Mouse (Mus musculus): ENCODE measurements around the gene Mta1. TPM values are rescaled to one million over a fixed set of nuclear protein-coding genes. Genes with fewer than 3 reads are reported as not detected.

Gene Mta1
- polyA plus RNA-seq, 1 experiment from 2014 or later = 15.5 TPM

GRCm38 (mm10) chr12:113074329-113075062, 23.6 kb upstream of the Mta1 start, which contains the start of gene Tex22:
Gene Tex22 (plus strand): TSS chr12:113074502.
- H3K4me3 ChIP-seq (ENCODE audit: control insufficient read depth in 1 of 2, insufficient read depth in 1 of 2, low read depth in 1 of 2, low read length in 2 of 2) = peak within 1 kb of the TSS; percentile 45 to 51
- H3K4me2 ChIP-seq (ENCODE audit: low read length) = peak within 1 kb of the TSS; percentile 96
- H3K27ac ChIP-seq (replicated peaks in 1 of 2; ENCODE audit: control insufficient read depth in 1 of 2, insufficient read depth in 1 of 2, low read depth in 2 of 2, low read length in 2 of 2) = peak within 1 kb of the TSS; percentile 90 to 97
- ATAC-seq (ENCODE audit: insufficient number of reproducible peaks, insufficient read depth, low FRiP score, low read depth) = peak; percentile 88
- no peaks in the 10 kb centered on the region for H3K27me3 ChIP-seq (ENCODE audit: control insufficient read depth, insufficient read depth, low read length)
- H3K9ac ChIP-seq (ENCODE audit: low read length) = peak within 1 kb of the TSS; percentile 79
- 3% methylated on average over 32 of the region's 32 CpGs for WGBS
- H3K9me3 ChIP-seq (ENCODE audit: control insufficient read depth, low read length) = no peaks in the 10 kb centered on the region
- H3K4me1 ChIP-seq (ENCODE audit: control insufficient read depth in 2 of 2, insufficient read depth in 2 of 2, low read length in 2 of 2) = peaks cover 14 to 20% of the 10 kb centered on the region in 2 experiments
- peaks cover 26% of the 10 kb centered on the region for H3K36me3 ChIP-seq (ENCODE audit: control insufficient read depth, insufficient read depth, low read length)

DNA sequence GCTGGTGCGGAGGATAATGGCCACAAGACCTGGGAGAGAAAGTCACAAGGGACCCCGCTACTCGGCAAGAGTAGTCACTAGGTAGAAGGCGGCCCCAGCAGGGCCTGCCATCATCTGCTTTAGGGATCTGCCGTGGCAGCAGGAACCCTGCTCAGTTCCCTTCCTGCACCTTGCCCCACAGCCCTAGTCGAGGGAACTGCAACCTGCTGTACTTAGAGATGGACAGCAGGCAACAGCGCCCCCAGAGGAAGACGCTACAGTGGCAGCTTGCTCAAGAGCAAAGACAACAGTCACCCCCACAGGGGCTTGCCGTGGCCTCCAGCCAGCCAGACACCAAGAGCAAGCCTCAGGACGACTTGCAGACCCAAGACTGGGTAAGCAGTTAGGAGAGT, 23.0 kb upstream of the Mta1 start:
- peaks cover 14 to 20% of the 10 kb centered on the region in 2 experiments for H3K4me1 ChIP-seq (ENCODE audit: control insufficient read depth in 2 of 2, insufficient read depth in 2 of 2, low read length in 2 of 2)
- WGBS = 5% methylated on average over 10 of the region's 10 CpGs
- peak overlapping the region; percentile 96 for H3K4me2 ChIP-seq (ENCODE audit: low read length)
- peaks cover 21% of the 10 kb centered on the region for H3K36me3 ChIP-seq (ENCODE audit: control insufficient read depth, insufficient read depth, low read length)
- peak overlapping the region; percentile 90 to 97; a peak in 3 of 4 replicates for H3K27ac ChIP-seq (replicated peaks in 1 of 2; ENCODE audit: control insufficient read depth in 1 of 2, insufficient read depth in 1 of 2, low read depth in 2 of 2, low read length in 2 of 2)
- peak; percentile 66 for ATAC-seq (ENCODE audit: insufficient number of reproducible peaks, insufficient read depth, low FRiP score, low read depth)
- peak overlapping the region; percentile 45 to 51 for H3K4me3 ChIP-seq (ENCODE audit: control insufficient read depth in 1 of 2, insufficient read depth in 1 of 2, low read depth in 1 of 2, low read length in 2 of 2)
- H3K9me3 ChIP-seq (ENCODE audit: control insufficient read depth, low read length) = no peaks in the 10 kb centered on the region
- peak overlapping the region; percentile 79 for H3K9ac ChIP-seq (ENCODE audit: low read length)
- H3K27me3 ChIP-seq (ENCODE audit: control insufficient read depth, insufficient read depth, low read length) = no peaks in the 10 kb centered on the region

DNA sequence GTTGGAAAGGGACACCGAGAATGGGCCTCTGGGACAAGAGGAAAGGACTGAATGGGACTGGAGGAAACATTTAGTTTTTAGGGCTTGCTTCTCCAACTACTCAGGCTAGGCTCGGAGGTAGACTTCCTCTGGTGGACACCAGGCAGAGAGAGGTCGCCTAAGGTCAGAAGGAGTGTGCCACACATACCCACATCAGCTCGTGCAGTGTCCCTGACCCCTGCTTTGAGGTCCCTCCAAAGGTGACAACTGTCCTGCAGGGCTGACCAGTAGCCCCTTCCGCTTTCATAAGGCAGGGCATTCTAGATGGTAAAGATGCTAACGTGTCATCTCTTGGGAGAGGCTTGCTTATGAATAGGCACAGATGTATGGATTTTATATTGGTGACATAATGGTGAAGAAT, 22.6 kb upstream of the Mta1 start:
- H3K27me3 ChIP-seq (ENCODE audit: control insufficient read depth, insufficient read depth, low read length) = no peaks in the 10 kb centered on the region
- no peak overlapping the region for H3K4me3 ChIP-seq (ENCODE audit: control insufficient read depth in 1 of 2, insufficient read depth in 1 of 2, low read depth in 1 of 2, low read length in 2 of 2)
- H3K4me2 ChIP-seq (ENCODE audit: low read length) = peak overlapping the region; percentile 96
- peaks cover 14 to 20% of the 10 kb centered on the region in 2 experiments for H3K4me1 ChIP-seq (ENCODE audit: control insufficient read depth in 2 of 2, insufficient read depth in 2 of 2, low read length in 2 of 2)
- no peak for ATAC-seq (ENCODE audit: insufficient number of reproducible peaks, insufficient read depth, low FRiP score, low read depth)
- 53% methylated on average over 6 of the region's 6 CpGs for WGBS
- no peaks in the 10 kb centered on the region for H3K9me3 ChIP-seq (ENCODE audit: control insufficient read depth, low read length)
- peak overlapping the region; percentile 79; the same call in 1 of the 2 replicates for H3K9ac ChIP-seq (ENCODE audit: low read length)
- H3K36me3 ChIP-seq (ENCODE audit: control insufficient read depth, insufficient read depth, low read length) = peaks cover 17% of the 10 kb centered on the region
- peak overlapping the region in 1 of 2 experiments; percentile 97; a peak in 1 of 4 replicates for H3K27ac ChIP-seq (replicated peaks in 1 of 2; ENCODE audit: control insufficient read depth in 1 of 2, insufficient read depth in 1 of 2, low read depth in 2 of 2, low read length in 2 of 2)

DNA sequence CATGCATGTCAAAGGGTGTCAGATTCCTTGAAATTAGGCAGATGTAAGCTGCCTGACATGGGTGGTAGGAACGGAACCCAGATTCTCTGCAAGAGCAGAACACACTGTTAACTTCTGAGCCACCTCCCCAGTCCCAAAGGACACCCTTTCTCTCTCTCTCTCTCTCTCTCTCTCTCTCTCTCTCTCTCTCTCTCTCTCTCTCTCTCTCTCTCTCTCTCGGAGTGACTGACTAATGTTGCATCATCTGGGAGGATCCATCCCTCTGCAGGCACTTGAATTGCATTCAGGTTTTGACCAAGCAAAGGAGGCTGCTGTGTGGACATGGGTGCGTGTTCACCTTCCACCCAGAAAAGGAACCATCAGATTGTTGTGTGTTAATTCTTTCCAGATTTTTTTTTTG, 10.8 kb upstream of the Mta1 start:
- no peak for ATAC-seq (ENCODE audit: insufficient number of reproducible peaks, insufficient read depth, low FRiP score, low read depth)
- Histone ChIP-seq H3K4me3 (ENCODE audit: control insufficient read depth in 1 of 2, insufficient read depth in 1 of 2, low read depth in 1 of 2, low read length in 2 of 2) (no peak overlapping the region), H3K9me3 (ENCODE audit: control insufficient read depth, low read length) (no peaks in the 10 kb centered on the region), H3K9ac (ENCODE audit: low read length) (no peak overlapping the region), H3K4me1 (ENCODE audit: control insufficient read depth in 2 of 2, insufficient read depth in 2 of 2, low read length in 2 of 2) (no peaks in the 10 kb centered on the region), H3K27ac (replicated peaks in 1 of 2; ENCODE audit: control insufficient read depth in 1 of 2, insufficient read depth in 1 of 2, low read depth in 2 of 2, low read length in 2 of 2) (no peak overlapping the region), H3K4me2 (ENCODE audit: low read length) (no peak overlapping the region), H3K27me3 (ENCODE audit: control insufficient read depth, insufficient read depth, low read length) (no peaks in the 10 kb centered on the region), H3K36me3 (ENCODE audit: control insufficient read depth, insufficient read depth, low read length) (no peaks in the 10 kb centered on the region)
- WGBS = 61% methylated on average over 2 of the region's 3 CpGs

DNA sequence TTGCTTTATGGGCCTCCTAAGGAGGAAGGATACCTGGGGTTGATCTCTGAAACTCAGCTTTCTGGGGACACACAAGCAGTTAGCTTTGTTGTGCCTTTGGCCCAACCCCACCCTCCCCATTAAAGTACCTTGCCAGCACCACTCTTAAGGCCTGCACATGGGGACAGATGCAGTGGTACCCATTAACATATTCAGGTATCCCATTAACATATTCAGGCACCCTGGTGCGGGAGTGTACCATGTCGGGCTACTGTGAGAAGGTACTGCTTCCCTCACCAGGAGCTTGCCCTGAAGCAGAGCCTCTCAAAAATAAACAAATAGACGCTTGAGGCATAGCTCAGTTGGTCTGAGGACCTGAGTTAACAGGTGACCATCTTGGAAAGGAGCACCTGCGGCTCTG, 10.1 kb upstream of the Mta1 start:
- Histone ChIP-seq H3K4me1 (ENCODE audit: control insufficient read depth in 2 of 2, insufficient read depth in 2 of 2, low read length in 2 of 2) (no peaks in the 10 kb centered on the region), H3K4me2 (ENCODE audit: low read length) (no peak overlapping the region), H3K4me3 (ENCODE audit: control insufficient read depth in 1 of 2, insufficient read depth in 1 of 2, low read depth in 1 of 2, low read length in 2 of 2) (no peak overlapping the region), H3K36me3 (ENCODE audit: control insufficient read depth, insufficient read depth, low read length) (no peaks in the 10 kb centered on the region), H3K27ac (replicated peaks in 1 of 2; ENCODE audit: control insufficient read depth in 1 of 2, insufficient read depth in 1 of 2, low read depth in 2 of 2, low read length in 2 of 2) (no peak overlapping the region), H3K9me3 (ENCODE audit: control insufficient read depth, low read length) (no peaks in the 10 kb centered on the region), H3K27me3 (ENCODE audit: control insufficient read depth, insufficient read depth, low read length) (no peaks in the 10 kb centered on the region), H3K9ac (ENCODE audit: low read length) (no peak overlapping the region)
- WGBS = 40% methylated on average over 4 of the region's 4 CpGs
- ATAC-seq (ENCODE audit: insufficient number of reproducible peaks, insufficient read depth, low FRiP score, low read depth) = no peak

- 76% methylated on average over 6 of the region's 6 CpGs for WGBS
- Histone ChIP-seq H3K4me3 (ENCODE audit: control insufficient read depth in 1 of 2, insufficient read depth in 1 of 2, low read depth in 1 of 2, low read length in 2 of 2) (no peak overlapping the region), H3K9me3 (ENCODE audit: control insufficient read depth, low read length) (no peaks in the 10 kb centered on the region), H3K4me2 (ENCODE audit: low read length) (no peak overlapping the region), H3K27ac (replicated peaks in 1 of 2; ENCODE audit: control insufficient read depth in 1 of 2, insufficient read depth in 1 of 2, low read depth in 2 of 2, low read length in 2 of 2) (no peak overlapping the region), H3K4me1 (ENCODE audit: control insufficient read depth in 2 of 2, insufficient read depth in 2 of 2, low read length in 2 of 2) (no peaks in the 10 kb centered on the region), H3K27me3 (ENCODE audit: control insufficient read depth, insufficient read depth, low read length) (no peaks in the 10 kb centered on the region), H3K9ac (ENCODE audit: low read length) (no peak overlapping the region), H3K36me3 (ENCODE audit: control insufficient read depth, insufficient read depth, low read length) (no peaks in the 10 kb centered on the region)
- no peak for ATAC-seq (ENCODE audit: insufficient number of reproducible peaks, insufficient read depth, low FRiP score, low read depth)
Observed at GRCm38 (mm10) chr12:113089107-113089506, 9.0 kb upstream of the Mta1 start.

DNA sequence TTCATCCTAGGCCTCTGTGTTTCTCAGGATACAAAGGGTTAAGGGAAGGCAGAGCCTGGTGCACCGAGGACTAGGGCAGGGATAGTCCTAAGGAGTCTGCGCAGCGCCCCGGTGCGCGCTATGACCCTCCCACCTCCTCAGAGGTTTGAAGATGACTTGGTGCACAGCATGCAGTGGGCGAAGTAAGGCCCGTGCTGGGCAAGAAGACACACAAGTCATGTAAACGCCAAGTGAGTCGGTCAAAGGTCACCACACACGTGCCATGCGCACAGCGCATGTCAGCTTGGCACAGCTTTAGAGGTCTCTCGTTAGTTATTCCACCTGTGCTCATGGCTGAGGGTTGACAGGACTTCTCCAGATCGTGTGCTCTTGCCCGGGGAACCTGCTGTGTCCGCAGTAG, 8.0 kb upstream of the Mta1 start:
- Histone ChIP-seq H3K4me1 (ENCODE audit: control insufficient read depth in 2 of 2, insufficient read depth in 2 of 2, low read length in 2 of 2) (no peaks in the 10 kb centered on the region), H3K27ac (replicated peaks in 1 of 2; ENCODE audit: control insufficient read depth in 1 of 2, insufficient read depth in 1 of 2, low read depth in 2 of 2, low read length in 2 of 2) (no peak overlapping the region), H3K36me3 (ENCODE audit: control insufficient read depth, insufficient read depth, low read length) (no peaks in the 10 kb centered on the region), H3K4me3 (ENCODE audit: control insufficient read depth in 1 of 2, insufficient read depth in 1 of 2, low read depth in 1 of 2, low read length in 2 of 2) (no peak overlapping the region), H3K9ac (ENCODE audit: low read length) (no peak overlapping the region), H3K27me3 (ENCODE audit: control insufficient read depth, insufficient read depth, low read length) (no peaks in the 10 kb centered on the region), H3K9me3 (ENCODE audit: control insufficient read depth, low read length) (no peaks in the 10 kb centered on the region), H3K4me2 (ENCODE audit: low read length) (no peak overlapping the region)
- ATAC-seq (ENCODE audit: insufficient number of reproducible peaks, insufficient read depth, low FRiP score, low read depth) = no peak
- WGBS = 84% methylated on average over 17 of the region's 17 CpGs

DNA sequence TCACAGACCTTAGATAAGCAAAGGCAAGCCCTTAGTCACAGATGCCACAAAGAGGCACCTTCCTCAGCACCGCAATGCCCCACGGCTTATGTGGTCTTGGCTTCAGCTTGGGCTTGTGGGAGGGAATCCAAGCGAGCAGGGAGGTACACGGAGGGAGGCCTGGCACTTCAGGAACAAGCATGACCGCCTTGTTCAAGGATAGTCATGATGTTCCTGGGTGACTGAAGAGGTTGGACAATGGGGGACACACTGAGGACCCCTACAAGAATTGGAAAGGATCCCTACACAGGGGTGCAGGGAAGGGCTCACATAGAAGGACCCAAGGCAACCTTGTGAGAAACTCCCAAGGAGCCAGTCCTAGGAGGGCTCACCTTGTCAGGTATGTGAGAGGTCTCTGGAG, 1.0 kb upstream of the Mta1 start:
- no peaks in the 10 kb centered on the region for H3K27me3 ChIP-seq (ENCODE audit: control insufficient read depth, insufficient read depth, low read length)
- H3K36me3 ChIP-seq (ENCODE audit: control insufficient read depth, insufficient read depth, low read length) = no peaks in the 10 kb centered on the region
- H3K4me2 ChIP-seq (ENCODE audit: low read length) = no peak overlapping the region
- H3K9me3 ChIP-seq (ENCODE audit: control insufficient read depth, low read length) = no peaks in the 10 kb centered on the region
- H3K4me1 ChIP-seq (ENCODE audit: control insufficient read depth in 2 of 2, insufficient read depth in 2 of 2, low read length in 2 of 2) = peaks cover 26 to 32% of the 10 kb centered on the region in 2 experiments
- H3K4me3 ChIP-seq (ENCODE audit: control insufficient read depth in 1 of 2, insufficient read depth in 1 of 2, low read depth in 1 of 2, low read length in 2 of 2) = no peak overlapping the region
- no peak overlapping the region for H3K9ac ChIP-seq (ENCODE audit: low read length)
- no peak for ATAC-seq (ENCODE audit: insufficient number of reproducible peaks, insufficient read depth, low FRiP score, low read depth)
- WGBS = 71% methylated on average over 5 of the region's 5 CpGs
- no peak overlapping the region for H3K27ac ChIP-seq (replicated peaks in 1 of 2; ENCODE audit: control insufficient read depth in 1 of 2, insufficient read depth in 1 of 2, low read depth in 2 of 2, low read length in 2 of 2)
